Mouse (Mus musculus) liver, embryonic 14.5 days (tissue): ENCODE results near the gene Drg2. TPM values are rescaled to one million over a fixed set of nuclear protein-coding genes. Genes with fewer than 3 reads are reported as not detected.

Source experiments
- ATAC-seq: fragments of 200-750 bp; cut with Nextera tagmentation; 2 replicates; pipeline ENCODE4 v1.8.0; 2017; ENCODE audit warnings: moderate number of reproducible peaks, mild to moderate bottlenecking, moderate library complexity; ENCODE audit not compliant: insufficient read depth
- DNase-seq, 3 experiments: peaks; one replicate each; pipeline ENCODE4 v3.0.0-alpha.2; 2012 to 2013; ENCODE audit warnings: low read depth in 3 of 3, low spot score in 3 of 3
- H3K27ac ChIP-seq: fragments of 300-500 bp; sonication (generic); 2 replicates; pipeline ENCODE4 v1.5.1; 2014; ENCODE audit warnings: moderate library complexity, mild to moderate bottlenecking, control low read depth, inconsistent platforms
- H3K27me3 ChIP-seq: fragments of 300-500 bp; sonication (generic); 2 replicates; pipeline ENCODE4 v1.6.1; 2014; ENCODE audit warnings: mild to moderate bottlenecking, low read length, moderate library complexity; ENCODE audit not compliant: control insufficient read depth, insufficient read depth
- H3K36me3 ChIP-seq: fragments of 300-500 bp; sonication (generic); replicated peaks from 2 replicates; pipeline ENCODE4 v1.6.1; 2014; ENCODE audit warnings: low read depth; ENCODE audit not compliant: control insufficient read depth, insufficient read depth
- H3K4me1 ChIP-seq, 2 experiments: fragments of 200-500 bp in 1 of 2; fragments of 300-500 bp in 1 of 2; sonication (generic) in 1 of 2; replicated peaks; 2 replicates each; pipeline ENCODE4 v1.6.1; 2012 to 2014; ENCODE audit warnings: antibody characterized with exemption in 1 of 2, inconsistent platforms in 1 of 2, low read length in 1 of 2; ENCODE audit not compliant: control insufficient read depth in 2 of 2, insufficient read depth in 2 of 2
- H3K4me2 ChIP-seq: fragments of 300-500 bp; sonication (generic); 2 replicates; pipeline ENCODE4 v1.6.1; 2014; ENCODE audit warnings: low read depth, mild to moderate bottlenecking, control low read depth, moderate library complexity
- H3K4me3 ChIP-seq, 2 experiments: fragments of 200-500 bp in 1 of 2; fragments of 300-500 bp in 1 of 2; sonication (generic) in 1 of 2; 2 replicates each; pipeline ENCODE4 v1.5.1; 2012 to 2014; ENCODE audit warnings: low read depth in 2 of 2, low read length in 2 of 2, mild to moderate bottlenecking in 2 of 2, control low read depth in 1 of 2, inconsistent platforms in 1 of 2, moderate library complexity in 1 of 2; ENCODE audit not compliant: insufficient read depth in 1 of 2
- H3K9ac ChIP-seq: fragments of 300-500 bp; sonication (generic); replicated peaks from 2 replicates; pipeline ENCODE4 v1.6.1; 2014; ENCODE audit warnings: mild to moderate bottlenecking, control low read depth, moderate library complexity
- H3K9me3 ChIP-seq: fragments of 300-500 bp; sonication (generic); 2 replicates; pipeline ENCODE4 v1.6.1; 2016; ENCODE audit warnings: low read length, mixed read lengths; ENCODE audit not compliant: control insufficient read depth
- CTCF ChIP-seq: IDR thresholded peaks from 2 replicates; pipeline ENCODE4 v1.5.1; 2016; ENCODE audit warnings: antibody characterized with exemption, low read depth, control low read depth
- EP300 ChIP-seq: IDR thresholded peaks from 2 replicates; pipeline ENCODE4 v1.6.1; 2016; ENCODE audit warnings: antibody characterized with exemption, low read depth
- WGBS: fragments of 180-500 bp; shearing (Covaris S2); extraction: QIAGEN DNeasy Blood & Tissue Kit; methylation state at CpG from one replicate; pipeline ENCODE4 v1.1.7; 2014; ENCODE audit not compliant: insufficient replicate concordance; 5-methylcytosine and 5-hydroxymethylcytosine counted together
- polyA plus RNA-seq, 2 experiments: library from polyadenylated mRNA; depleted of rRNA in 1 of 2; stranded (reverse) in 1 of 2; unstranded in 1 of 2; fragments of >200 nt; fragmentation: Nextera tagmentation in 1 of 2; extraction: Ambion mirVana in 1 of 2; gene quantifications; 2 replicates each; pipeline versions ENCODE4 v1.2.1 to v1.2.3; 2012 to 2014

The Drg2 gene
- polyA plus RNA-seq (2012; rRNA removed): 22.9 and 24.1 TPM in 2 replicates
- 37.5 and 41.3 TPM in 2 replicates for polyA plus RNA-seq (2014; fragmentation: Nextera tagmentation; extraction: Ambion mirVana)

DNA sequence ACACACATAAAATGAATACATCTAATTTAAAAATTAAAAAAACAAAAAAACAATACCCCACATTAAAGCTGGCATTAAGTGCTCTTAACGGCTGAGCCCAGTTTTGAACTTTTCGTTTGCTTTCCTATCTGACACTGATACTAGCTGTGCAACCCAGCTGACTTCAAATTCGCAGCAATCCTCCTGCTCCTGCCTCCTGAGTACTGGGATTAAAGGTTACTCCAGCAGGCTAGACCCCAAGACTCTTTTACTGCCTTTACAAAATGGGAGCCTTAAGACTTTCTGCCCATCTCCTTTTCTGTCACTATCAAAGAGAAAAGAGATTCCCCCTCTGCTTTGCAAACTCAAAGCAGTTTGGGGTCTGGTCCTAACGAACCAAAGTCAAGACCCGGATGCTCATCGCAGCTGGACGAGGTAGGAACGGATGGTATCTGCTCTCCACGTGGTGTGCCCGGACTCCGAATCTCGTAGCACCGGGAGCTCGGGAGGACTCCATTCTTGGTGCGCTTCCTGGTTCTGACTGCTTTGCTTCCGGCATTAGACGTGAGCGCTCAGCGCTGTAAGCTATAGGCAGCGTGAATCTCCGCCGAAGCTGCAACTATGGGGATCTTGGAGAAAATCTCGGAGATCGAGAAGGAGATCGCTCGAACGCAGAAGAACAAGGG is at the start of gene Drg2:
Gene Drg2, plus strand, starts transcription at position 512 of the 665 bp plus-strand sequence.
- ATAC-seq: peak; percentile 88
- 4% methylated on average over 27 of the region's 27 CpGs for WGBS

GRCm38 (mm10) chr11:60406606-60407005 is 47.8 kb upstream of the Drg2 start:
- 91% methylated on average over 1 of the region's 1 CpGs for WGBS
- Histone ChIP-seq H3K4me1 (no peaks in the 10 kb centered on the region), H3K27ac (no peak overlapping the region), H3K36me3 (peaks cover 48% of the 10 kb centered on the region), H3K27me3 (no peaks in the 10 kb centered on the region), H3K4me3 (no peak overlapping the region), H3K9me3 (no peaks in the 10 kb centered on the region), H3K9ac (no peak overlapping the region), H3K4me2 (no peak overlapping the region)
- ATAC-seq (no peak), DNase-seq (no peak)
- TF ChIP-seq EP300 (no peak), CTCF (no peak)

More for the DNA sequence above, at the start of gene Drg2:
- H3K4me3 ChIP-seq: peak within 1 kb of the TSS; percentile 67 to 89
- peak within 1 kb of the TSS; percentile 79 for H3K9ac ChIP-seq
- peaks cover 9% of the 10 kb centered on the region; the same call in 1 of the 2 replicates for H3K36me3 ChIP-seq
- DNase-seq: peak; percentile 75 to 78 (median 76)
- TF ChIP-seq CTCF (no peak), EP300 (no peak)
- H3K27me3 ChIP-seq: no peaks in the 10 kb centered on the region
- peak within 1 kb of the TSS; percentile 81 for H3K4me2 ChIP-seq
- H3K4me1 ChIP-seq: peaks cover 0 to 5% of the 10 kb centered on the region in 2 experiments; a peak in 2 of 4 replicates
- no peaks in the 10 kb centered on the region for H3K9me3 ChIP-seq
- H3K27ac ChIP-seq: no peak within 1 kb of the TSS

- H3K27me3 ChIP-seq: no peaks in the 10 kb centered on the region
- no peak overlapping the region for H3K9ac ChIP-seq
- no peak overlapping the region for H3K27ac ChIP-seq
- no peak overlapping the region for H3K4me3 ChIP-seq
- peaks cover 16% of the 10 kb centered on the region for H3K36me3 ChIP-seq
- no peak overlapping the region for H3K4me2 ChIP-seq
- no peaks in the 10 kb centered on the region for H3K9me3 ChIP-seq
- TF ChIP-seq EP300: no peak
- peak; percentile 47; the same call in 1 of the 2 replicates for TF ChIP-seq CTCF
- peak in 2 of 3 experiments; percentile 34 to 54 for DNase-seq
- H3K4me1 ChIP-seq: peaks cover 13% of the 10 kb centered on the region in 2 experiments
- no peak for ATAC-seq
- WGBS: 10% methylated on average over 3 of the region's 3 CpGs
Measured at GRCm38 (mm10) chr11:60412173-60412572, 42.2 kb upstream of the Drg2 start.

GRCm38 (mm10) chr11:60412921-60413320 is 41.5 kb upstream of the Drg2 start:
- H3K9ac ChIP-seq: no peak overlapping the region
- ATAC-seq (no peak), DNase-seq (no peak)
- peaks cover 11% of the 10 kb centered on the region for H3K36me3 ChIP-seq
- H3K4me2 ChIP-seq: no peak overlapping the region
- H3K27ac ChIP-seq: no peak overlapping the region
- TF ChIP-seq EP300 (no peak), CTCF (no peak)
- 80% methylated on average over 2 of the region's 2 CpGs for WGBS
- H3K4me1 ChIP-seq: peaks cover 13% of the 10 kb centered on the region in 2 experiments
- H3K4me3 ChIP-seq: no peak overlapping the region
- H3K27me3 ChIP-seq: no peaks in the 10 kb centered on the region
- H3K9me3 ChIP-seq: no peaks in the 10 kb centered on the region

DNA sequence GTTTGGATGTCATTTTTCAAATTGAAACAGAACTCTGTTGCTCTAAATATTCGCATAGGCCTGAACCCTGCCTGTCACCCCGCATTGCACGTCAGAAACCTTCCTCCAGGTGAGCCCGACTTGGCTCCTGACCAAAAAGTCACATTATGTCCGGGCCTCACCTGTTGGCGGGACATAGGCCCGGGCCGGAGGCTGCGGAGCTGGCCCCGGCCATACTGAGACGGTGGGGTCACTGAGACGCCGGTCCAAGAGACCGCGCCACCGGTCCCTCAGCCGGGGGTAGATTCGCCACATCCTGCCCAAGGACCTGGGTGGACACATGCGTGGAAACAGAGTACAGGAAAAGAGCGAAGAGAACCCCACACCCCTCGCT is 37.8 kb upstream of the Drg2 start:
- peak overlapping the region; percentile 82 for H3K9ac ChIP-seq
- H3K27ac ChIP-seq: peak overlapping the region; percentile 5; the same call in 1 of the 2 replicates
- H3K9me3 ChIP-seq: no peaks in the 10 kb centered on the region
- no peaks in the 10 kb centered on the region for H3K27me3 ChIP-seq
- peaks cover 2% of the 10 kb centered on the region; the same call in 1 of the 2 replicates for H3K36me3 ChIP-seq
- peaks cover 22 to 23% of the 10 kb centered on the region in 2 experiments for H3K4me1 ChIP-seq
- peak; percentile 27 for ATAC-seq
- peak overlapping the region; percentile 85 to 87 for H3K4me3 ChIP-seq
- H3K4me2 ChIP-seq: peak overlapping the region; percentile 69
- under 1% methylated on average over 21 of the region's 21 CpGs for WGBS
- TF ChIP-seq CTCF: no peak
- no peak for TF ChIP-seq EP300
- peak in 1 of 3 experiments; percentile 10 for DNase-seq
